Mouse (Mus musculus): ENCODE measurements around the gene Cyp2c23. TPM values are rescaled to one million over a fixed set of nuclear protein-coding genes. Genes with fewer than 3 reads are reported as not detected.

Cyp2c23 gene
- polyA plus RNA-seq, 1 experiment from 2014 or later, result not detected

- no peak within 1 kb of the TSS for H3K27ac ChIP-seq
- 15% methylated on average over 30 of the region's 30 CpGs for WGBS
- no peak for ATAC-seq
- no peaks in the 10 kb centered on the region for H3K9me3 ChIP-seq (replicated peaks)
- H3K27me3 ChIP-seq, result peaks cover 7% of the 10 kb centered on the region; the same call in 1 of the 2 replicates
- H3K4me3 ChIP-seq, result peak within 1 kb of the TSS; percentile 17; the same call in 1 of the 2 replicates
- H3K4me2 ChIP-seq, result peak within 1 kb of the TSS; percentile 47
- H3K9ac ChIP-seq, result no peak within 1 kb of the TSS
- no peaks in the 10 kb centered on the region for H3K36me3 ChIP-seq (ENCODE audit: poor library complexity, severe bottlenecking)
- H3K4me1 ChIP-seq, result peaks cover 8% of the 10 kb centered on the region; the same call in 1 of the 2 replicates
These were observed 42.8 kb downstream of the Cyp2c23 start, which contains the start of gene Cpn1 for GRCm38 (mm10) chr19:43986069-43986794. Gene Cpn1, minus strand, starts transcription at chr19:43986556.

GRCm38 (mm10) chr19:43981992-43982391, 47.0 kb downstream of the Cyp2c23 start:
- no peak overlapping the region for H3K9ac ChIP-seq
- H3K4me1 ChIP-seq, result peaks cover 8% of the 10 kb centered on the region; the same call in 1 of the 2 replicates
- H3K4me3 ChIP-seq, result no peak overlapping the region
- H3K9me3 ChIP-seq (replicated peaks), result no peaks in the 10 kb centered on the region
- no peaks in the 10 kb centered on the region for H3K36me3 ChIP-seq (ENCODE audit: poor library complexity, severe bottlenecking)
- 97% methylated on average over 5 of the region's 5 CpGs for WGBS
- H3K27me3 ChIP-seq, result peaks cover 7% of the 10 kb centered on the region; the same call in 1 of the 2 replicates
- ATAC-seq, result no peak
- H3K27ac ChIP-seq, result no peak overlapping the region
- no peak overlapping the region for H3K4me2 ChIP-seq

- Histone ChIP-seq H3K4me3 (no peak overlapping the region), H3K36me3 (ENCODE audit: poor library complexity, severe bottlenecking) (no peaks in the 10 kb centered on the region), H3K4me2 (no peak overlapping the region), H3K9ac (no peak overlapping the region), H3K27me3 (0 out of 2 replicates have a peak, but pooled peaks cover under 1% of the 10 kb centered on the region), H3K27ac (no peak overlapping the region), H3K9me3 (replicated peaks) (no peaks in the 10 kb centered on the region), H3K4me1 (0 out of 2 replicates have a peak, but pooled peaks cover under 1% of the 10 kb centered on the region)
- WGBS, result 96% methylated on average over 17 of the region's 17 CpGs
- no peak for ATAC-seq
These were observed 48.3 kb downstream of the Cyp2c23 start for GRCm38 (mm10) chr19:43980711-43981110.

GRCm38 (mm10) chr19:43977799-43978198, 51.2 kb downstream of the Cyp2c23 start:
- ATAC-seq, result no peak
- Histone ChIP-seq H3K27me3 (no peaks in the 10 kb centered on the region), H3K27ac (no peak overlapping the region), H3K4me1 (no peaks in the 10 kb centered on the region), H3K9ac (no peak overlapping the region), H3K9me3 (replicated peaks) (no peaks in the 10 kb centered on the region), H3K36me3 (ENCODE audit: poor library complexity, severe bottlenecking) (no peaks in the 10 kb centered on the region), H3K4me2 (no peak overlapping the region), H3K4me3 (no peak overlapping the region)
- WGBS, result 81% methylated on average over 3 of the region's 3 CpGs

- no peaks in the 10 kb centered on the region for H3K36me3 ChIP-seq (ENCODE audit: poor library complexity, severe bottlenecking)
- H3K4me1 ChIP-seq, result no peaks in the 10 kb centered on the region
- H3K27ac ChIP-seq, result no peak overlapping the region
- H3K4me2 ChIP-seq, result no peak overlapping the region
- H3K4me3 ChIP-seq, result no peak overlapping the region
- 80% methylated on average over 6 of the region's 6 CpGs for WGBS
- no peak for ATAC-seq
- no peaks in the 10 kb centered on the region for H3K9me3 ChIP-seq (replicated peaks)
- H3K27me3 ChIP-seq, result no peaks in the 10 kb centered on the region
- H3K9ac ChIP-seq, result no peak overlapping the region
These were observed 52.3 kb downstream of the Cyp2c23 start for GRCm38 (mm10) chr19:43976661-43977060.

- H3K36me3 ChIP-seq (ENCODE audit: poor library complexity, severe bottlenecking), result no peaks in the 10 kb centered on the region
- no peaks in the 10 kb centered on the region for H3K27me3 ChIP-seq
- no peak overlapping the region for H3K9ac ChIP-seq
- WGBS, result 93% methylated on average over 6 of the region's 6 CpGs
- no peaks in the 10 kb centered on the region for H3K9me3 ChIP-seq (replicated peaks)
- no peak overlapping the region for H3K4me2 ChIP-seq
- H3K4me1 ChIP-seq, result no peaks in the 10 kb centered on the region
- ATAC-seq, result no peak
- no peak overlapping the region for H3K4me3 ChIP-seq
- no peak overlapping the region for H3K27ac ChIP-seq
These were observed 54.8 kb downstream of the Cyp2c23 start for GRCm38 (mm10) chr19:43974221-43974620.

GRCm38 (mm10) chr19:43973711-43974110, 55.3 kb downstream of the Cyp2c23 start:
- Histone ChIP-seq H3K4me2 (no peak overlapping the region), H3K27ac (no peak overlapping the region), H3K36me3 (ENCODE audit: poor library complexity, severe bottlenecking) (no peaks in the 10 kb centered on the region), H3K4me3 (no peak overlapping the region), H3K27me3 (no peaks in the 10 kb centered on the region), H3K4me1 (no peaks in the 10 kb centered on the region), H3K9me3 (replicated peaks) (no peaks in the 10 kb centered on the region), H3K9ac (no peak overlapping the region)
- 85% methylated on average over 9 of the region's 9 CpGs for WGBS
- ATAC-seq, result no peak

GRCm38 (mm10) chr19:43972129-43972528, 56.9 kb downstream of the Cyp2c23 start:
- Histone ChIP-seq H3K4me3 (no peak overlapping the region), H3K27ac (no peak overlapping the region), H3K4me1 (no peaks in the 10 kb centered on the region), H3K9ac (no peak overlapping the region), H3K9me3 (replicated peaks) (no peaks in the 10 kb centered on the region), H3K36me3 (ENCODE audit: poor library complexity, severe bottlenecking) (no peaks in the 10 kb centered on the region), H3K27me3 (no peaks in the 10 kb centered on the region), H3K4me2 (no peak overlapping the region)
- no peak for ATAC-seq
- WGBS, result 95% methylated on average over 8 of the region's 8 CpGs

GRCm38 (mm10) chr19:43968436-43969026, 60.5 kb downstream of the Cyp2c23 start:
- no peak overlapping the region for H3K9ac ChIP-seq
- H3K27ac ChIP-seq, result no peak overlapping the region
- ATAC-seq, result no peak
- H3K4me2 ChIP-seq, result no peak overlapping the region
- H3K9me3 ChIP-seq (replicated peaks), result no peaks in the 10 kb centered on the region
- 52% methylated on average over 8 of the region's 11 CpGs for WGBS
- H3K4me1 ChIP-seq, result no peaks in the 10 kb centered on the region
- no peaks in the 10 kb centered on the region for H3K36me3 ChIP-seq (ENCODE audit: poor library complexity, severe bottlenecking)
- H3K27me3 ChIP-seq, result no peaks in the 10 kb centered on the region
- H3K4me3 ChIP-seq, result no peak overlapping the region

GRCm38 (mm10) chr19:43966481-43966880, 62.5 kb downstream of the Cyp2c23 start:
- 76% methylated on average over 2 of the region's 2 CpGs for WGBS
- no peaks in the 10 kb centered on the region for H3K27me3 ChIP-seq
- H3K4me2 ChIP-seq, result no peak overlapping the region
- H3K4me3 ChIP-seq, result no peak overlapping the region
- H3K9ac ChIP-seq, result no peak overlapping the region
- H3K36me3 ChIP-seq (ENCODE audit: poor library complexity, severe bottlenecking), result no peaks in the 10 kb centered on the region
- H3K9me3 ChIP-seq (replicated peaks), result no peaks in the 10 kb centered on the region
- ATAC-seq, result no peak
- H3K4me1 ChIP-seq, result no peaks in the 10 kb centered on the region
- no peak overlapping the region for H3K27ac ChIP-seq

- Histone ChIP-seq H3K4me3 (no peak overlapping the region), H3K27ac (no peak overlapping the region), H3K27me3 (no peaks in the 10 kb centered on the region), H3K4me1 (no peaks in the 10 kb centered on the region), H3K9ac (no peak overlapping the region), H3K36me3 (ENCODE audit: poor library complexity, severe bottlenecking) (no peaks in the 10 kb centered on the region), H3K4me2 (no peak overlapping the region), H3K9me3 (replicated peaks) (no peaks in the 10 kb centered on the region)
- ATAC-seq, result no peak
- 88% methylated on average over 11 of the region's 11 CpGs for WGBS
These were observed 63.4 kb downstream of the Cyp2c23 start for GRCm38 (mm10) chr19:43965496-43966085.

- Histone ChIP-seq H3K9me3 (replicated peaks) (no peaks in the 10 kb centered on the region), H3K36me3 (ENCODE audit: poor library complexity, severe bottlenecking) (no peaks in the 10 kb centered on the region), H3K4me3 (no peak overlapping the region), H3K27me3 (no peaks in the 10 kb centered on the region), H3K4me2 (no peak overlapping the region), H3K27ac (no peak overlapping the region), H3K4me1 (no peaks in the 10 kb centered on the region), H3K9ac (no peak overlapping the region)
- 79% methylated on average over 9 of the region's 9 CpGs for WGBS
- no peak for ATAC-seq
These were observed 66.2 kb downstream of the Cyp2c23 start for GRCm38 (mm10) chr19:43962795-43963194.

Measured in forebrain, embryonic 13.5 days (tissue).